Mouse (Mus musculus) myocyte (in vitro differentiated cells): ENCODE data around the gene 6430571L13Rik. TPM values are rescaled to one million over a fixed set of nuclear protein-coding genes. Genes with fewer than 3 reads are reported as not detected.

Experiments
- H3K27me3 ChIP-seq: one replicate; pipeline ENCODE4 v1.6.1; 2011; ENCODE audit not compliant: control insufficient read depth, insufficient read depth, insufficient read length
- H3K36me3 ChIP-seq: one replicate; pipeline ENCODE4 v1.6.1; 2011; ENCODE audit not compliant: control insufficient read depth, insufficient read depth
- H3K4me2 ChIP-seq: one replicate; pipeline ENCODE4 v1.6.1; 2011; ENCODE audit warnings: low read depth, control low read depth
- H3K4me3 ChIP-seq: one replicate; pipeline ENCODE4 v1.5.1; 2011; ENCODE audit warnings: mild to moderate bottlenecking, control low read depth, moderate library complexity
- H3K79me2 ChIP-seq: one replicate; pipeline ENCODE4 v1.6.1; 2011; ENCODE audit not compliant: control insufficient read depth, insufficient read depth
- H3ac ChIP-seq: one replicate; pipeline ENCODE4 v1.6.1; 2011; ENCODE audit not compliant: control insufficient read depth, insufficient read length
- CEBPB ChIP-seq: IDR thresholded peaks from 2 replicates; pipeline ENCODE4 v1.6.1; 2011; ENCODE audit warnings: mild to moderate bottlenecking, moderate library complexity; ENCODE audit not compliant: poor library complexity, insufficient read depth, severe bottlenecking
- E2F4 ChIP-seq: IDR thresholded peaks from one replicate; pipeline ENCODE4 v1.6.1; 2011; ENCODE audit warnings: mild to moderate bottlenecking, control low read depth, moderate library complexity; ENCODE audit not compliant: insufficient read depth
- MAX ChIP-seq: IDR thresholded peaks from one replicate; pipeline ENCODE4 v1.6.1; 2011; ENCODE audit warnings: low read depth, mild to moderate bottlenecking, control low read depth
- MYOD1 ChIP-seq, 3 experiments: IDR thresholded peaks; one replicate each; pipeline ENCODE4 v1.6.1; 2011; ENCODE audit warnings: control low read depth in 2 of 3, low read depth in 2 of 3, mild to moderate bottlenecking in 2 of 3, moderate library complexity in 1 of 3; ENCODE audit not compliant: insufficient read length in 2 of 3, control insufficient read depth in 1 of 3
- MYOG ChIP-seq, 3 experiments: IDR thresholded peaks; one replicate each; pipeline ENCODE4 v1.6.1; 2011; ENCODE audit warnings: control low read depth in 2 of 3, low read depth in 2 of 3, mild to moderate bottlenecking in 2 of 3; ENCODE audit not compliant: insufficient read length in 2 of 3, control insufficient read depth in 1 of 3, insufficient read depth in 1 of 3
- POLR2A ChIP-seq: IDR thresholded peaks from one replicate; pipeline ENCODE4 v1.6.1; 2011; ENCODE audit warnings: low read depth, mild to moderate bottlenecking, control low read depth, moderate library complexity; ENCODE audit not compliant: insufficient read length
- POLR2AphosphoS2 ChIP-seq: IDR thresholded peaks from one replicate; pipeline ENCODE4 v1.6.1; 2011; ENCODE audit warnings: low read depth, control low read depth; ENCODE audit not compliant: insufficient read length
- REST ChIP-seq: IDR thresholded peaks from one replicate; pipeline ENCODE4 v1.6.1; 2011; ENCODE audit warnings: mild to moderate bottlenecking, control low read depth, moderate library complexity; ENCODE audit not compliant: insufficient read depth, insufficient read length
- SRF ChIP-seq: IDR thresholded peaks from one replicate; pipeline ENCODE4 v1.6.1; 2011; ENCODE audit warnings: low read depth; ENCODE audit not compliant: control insufficient read depth, insufficient read length
- TCF12 ChIP-seq: IDR thresholded peaks from one replicate; pipeline ENCODE4 v1.6.1; 2011; ENCODE audit warnings: mild to moderate bottlenecking, control low read depth; ENCODE audit not compliant: poor library complexity, insufficient read depth, severe bottlenecking
- TCF3 ChIP-seq: IDR thresholded peaks from one replicate; pipeline ENCODE4 v1.6.1; 2011; ENCODE audit warnings: low read depth, control low read depth; ENCODE audit not compliant: insufficient read length
- USF1 ChIP-seq: IDR thresholded peaks from one replicate; pipeline ENCODE4 v1.6.1; 2011; ENCODE audit warnings: low read depth, mild to moderate bottlenecking, control low read depth, moderate library complexity
- polyA plus RNA-seq: library from polyadenylated mRNA; unstranded; fragments of >200 nt; fragmentation: generic; extraction: Trizol; gene quantifications from one replicate; pipeline ENCODE4 v1.2.1, GENCODE M21; 2012; ENCODE audit warnings: missing spikeins

The 6430571L13Rik gene
- polyA plus RNA-seq, 1 experiment = 0.38 TPM

- Histone ChIP-seq H3K27me3 (no peaks in the 10 kb centered on the region), H3K4me3 (no peak overlapping the region), H3K36me3 (no peaks in the 10 kb centered on the region), H3K4me2 (no peak overlapping the region), H3K79me2 (no peaks in the 10 kb centered on the region), H3ac (no peak overlapping the region)
- TF ChIP-seq POLR2A = no peak
- no peak for TF ChIP-seq REST
- no peak for TF ChIP-seq MYOG (IDR thresholded peaks at IDR 0.05; ENCODE audit: control insufficient read depth in 1 of 3, insufficient read depth in 1 of 3, insufficient read length in 2 of 3, low read depth in 2 of 3)
- TF ChIP-seq MYOD1 (IDR thresholded peaks at IDR 0.05; ENCODE audit: control insufficient read depth in 1 of 3, insufficient read length in 2 of 3, low read depth in 2 of 3) = no peak
- TF ChIP-seq E2F4 = no peak
- TF ChIP-seq MAX = no peak
- TF ChIP-seq TCF12 = no peak
- TF ChIP-seq CEBPB = no peak
- TF ChIP-seq USF1 = no peak
- no peak for TF ChIP-seq POLR2AphosphoS2
- no peak for TF ChIP-seq TCF3
- TF ChIP-seq SRF = no peak
These were observed 33.1 kb upstream of the 6430571L13Rik start for GRCm38 (mm10) chr9:107307099-107307872.

GRCm38 (mm10) chr9:107307886-107308285 is 32.5 kb upstream of the 6430571L13Rik start:
- H3ac ChIP-seq = no peak overlapping the region
- H3K36me3 ChIP-seq = no peaks in the 10 kb centered on the region
- no peak overlapping the region for H3K4me3 ChIP-seq
- H3K27me3 ChIP-seq = no peaks in the 10 kb centered on the region
- H3K79me2 ChIP-seq = no peaks in the 10 kb centered on the region
- H3K4me2 ChIP-seq = no peak overlapping the region
- TF ChIP-seq POLR2AphosphoS2 = no peak
- no peak for TF ChIP-seq MAX
- no peak for TF ChIP-seq POLR2A
- TF ChIP-seq SRF = no peak
- no peak for TF ChIP-seq TCF3

GRCm38 (mm10) chr9:107308346-107309000 is 31.9 kb upstream of the 6430571L13Rik start:
- Histone ChIP-seq H3K4me3 (no peak overlapping the region), H3K79me2 (no peaks in the 10 kb centered on the region), H3K4me2 (no peak overlapping the region), H3K27me3 (no peaks in the 10 kb centered on the region), H3ac (no peak overlapping the region), H3K36me3 (no peaks in the 10 kb centered on the region)
- TF ChIP-seq TCF12 (no peak), TCF3 (no peak), MYOD1 (IDR thresholded peaks at IDR 0.05; ENCODE audit: control insufficient read depth in 1 of 3, insufficient read length in 2 of 3, low read depth in 2 of 3) (no peak), USF1 (no peak), E2F4 (no peak), REST (no peak)

DNA sequence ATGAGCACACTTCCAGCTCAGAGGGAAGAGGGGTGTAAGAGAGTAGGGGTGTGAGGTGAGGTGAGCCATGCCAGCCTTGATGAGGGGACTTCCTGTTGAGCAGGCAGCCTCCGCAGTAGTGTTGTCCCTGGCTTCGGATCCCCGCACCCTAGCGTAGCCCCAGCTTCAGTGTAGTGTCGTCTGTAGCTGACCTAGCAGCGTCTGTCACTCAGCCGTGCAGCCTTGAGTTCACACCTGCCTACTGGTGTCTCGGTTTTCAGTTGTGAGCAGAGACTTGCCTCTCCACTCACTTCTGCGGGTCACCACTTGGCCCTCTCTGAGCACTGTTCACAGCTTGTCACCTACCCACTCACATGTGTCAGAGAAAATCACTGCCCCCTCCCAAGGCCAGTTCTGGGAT is 31.2 kb upstream of the 6430571L13Rik start:
- Histone ChIP-seq H3K27me3 (no peaks in the 10 kb centered on the region), H3K36me3 (no peaks in the 10 kb centered on the region), H3K4me2 (no peak overlapping the region), H3ac (no peak overlapping the region), H3K79me2 (no peaks in the 10 kb centered on the region), H3K4me3 (no peak overlapping the region)
- no peak for TF ChIP-seq SRF
- TF ChIP-seq TCF12 = no peak
- TF ChIP-seq TCF3 = no peak
- no peak for TF ChIP-seq POLR2AphosphoS2
- TF ChIP-seq REST = no peak
- TF ChIP-seq MYOD1 (IDR thresholded peaks at IDR 0.05; ENCODE audit: control insufficient read depth in 1 of 3, insufficient read length in 2 of 3, low read depth in 2 of 3) = no peak
- no peak for TF ChIP-seq USF1
- no peak for TF ChIP-seq POLR2A

DNA sequence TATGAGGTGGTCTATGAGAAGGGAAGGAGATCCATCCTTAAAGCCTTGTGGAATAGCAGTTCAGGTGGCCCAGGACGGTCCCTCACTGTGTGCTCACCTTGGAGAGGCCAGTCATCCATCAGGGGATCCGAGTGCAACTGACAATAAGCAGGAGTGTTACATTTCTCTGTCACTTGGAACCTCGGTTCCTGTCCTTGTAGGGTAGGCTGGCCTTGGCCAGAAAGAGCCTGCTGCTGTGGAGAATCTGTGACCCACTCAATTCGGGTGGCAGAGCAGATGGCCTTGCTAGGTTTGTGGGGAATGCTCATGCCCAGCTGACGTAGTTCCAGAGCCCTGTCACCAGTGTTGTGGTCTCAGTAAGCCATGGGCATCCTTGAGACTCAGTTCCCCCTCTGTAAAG is 30.8 kb upstream of the 6430571L13Rik start:
- peaks cover 3% of the 10 kb centered on the region for H3K27me3 ChIP-seq
- no peak overlapping the region for H3K4me2 ChIP-seq
- no peak overlapping the region for H3K4me3 ChIP-seq
- H3K36me3 ChIP-seq = no peaks in the 10 kb centered on the region
- TF ChIP-seq TCF12 (no peak), E2F4 (no peak), POLR2AphosphoS2 (no peak), MAX (no peak)
- H3ac ChIP-seq = no peak overlapping the region
- no peaks in the 10 kb centered on the region for H3K79me2 ChIP-seq
